Mouse (Mus musculus): ENCODE results near the gene Xpr1. TPM values are rescaled to one million over a fixed set of nuclear protein-coding genes. Genes with fewer than 3 reads are reported as not detected.

Gene Xpr1
- total and polyA plus RNA-seq, 3 experiments, result 6.2 to 67.8 (median 12.2) TPM

DNA sequence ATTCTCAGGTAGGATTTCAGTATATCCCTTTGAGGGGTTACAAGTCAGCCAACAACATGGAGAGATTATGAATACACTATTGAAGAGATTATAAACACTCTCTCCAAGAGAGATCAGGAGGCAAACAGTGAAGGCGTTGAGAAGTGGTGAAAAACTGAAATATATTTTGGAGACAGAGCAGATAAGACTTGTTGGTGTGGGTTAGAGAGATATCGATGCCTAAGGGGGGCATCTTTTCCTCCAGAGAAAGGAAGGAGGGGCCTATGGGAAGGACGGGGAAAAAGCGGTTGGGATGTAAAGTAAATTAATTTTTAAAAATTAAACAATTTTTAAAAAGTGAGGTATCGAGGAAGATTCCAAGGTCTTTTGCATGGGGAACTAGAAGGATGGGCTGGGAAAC, 8.1 kb upstream of the Xpr1 start:
- no peak for TF ChIP-seq GABPA (IDR thresholded peaks at IDR 0.05; ENCODE audit: low read depth, low read length)
- no peak for TF ChIP-seq NRF1 (IDR thresholded peaks at IDR 0.05; ENCODE audit: insufficient read depth, low read depth, low read length, poor library complexity, severe bottlenecking)
- peak; percentile 57; the same call in 1 of the 2 replicates for TF ChIP-seq RCOR1 (IDR thresholded peaks at IDR 0.05; ENCODE audit: low read depth, low read length)
- no peak for TF ChIP-seq ZNF384 (IDR thresholded peaks at IDR 0.05; ENCODE audit: low read depth, low read length)
- no peak for TF ChIP-seq TAL1 (IDR thresholded peaks at IDR 0.05; ENCODE audit: low read length)
- TF ChIP-seq UBTF (IDR thresholded peaks at IDR 0.05; ENCODE audit: borderline replicate concordance, insufficient read depth, low read depth, low read length), result no peak
- no peak for TF ChIP-seq SMC3 (IDR thresholded peaks at IDR 0.05; ENCODE audit: low read depth, low read length)
- peak; percentile 71 for TF ChIP-seq TCF12 (IDR thresholded peaks at IDR 0.05; ENCODE audit: low read depth, low read length)
- 0 out of 2 replicates have a peak, but pooled peaks have one; percentile 67 for TF ChIP-seq MAZ (IDR thresholded peaks at IDR 0.05; ENCODE audit: low read depth, low read length)
- TF ChIP-seq EP300 (IDR thresholded peaks at IDR 0.05; ENCODE audit: low read depth in 1 of 2, low read length in 2 of 2), result peak; percentile 48 to 68
- no peak for TF ChIP-seq MAX (IDR thresholded peaks at IDR 0.05; ENCODE audit: low read length)
- peak; percentile 70; the same call in 1 of the 2 replicates for TF ChIP-seq GATA1 (IDR thresholded peaks at IDR 0.05; ENCODE audit: low read depth, low read length)
- TF ChIP-seq SIN3A (IDR thresholded peaks at IDR 0.05; ENCODE audit: low read length), result 0 out of 2 replicates have a peak, but pooled peaks have one; percentile 47
- TF ChIP-seq ETS1 (IDR thresholded peaks at IDR 0.05; ENCODE audit: low read depth, low read length), result 0 out of 2 replicates have a peak, but pooled peaks have one; percentile 39
- TF ChIP-seq POLR2A (IDR thresholded peaks at IDR 0.05; ENCODE audit: control insufficient read depth in 1 of 2, insufficient read depth in 1 of 2, low read depth in 1 of 2, low read length in 2 of 2, poor library complexity in 1 of 2), result no peak
- Histone ChIP-seq H3K9ac (ENCODE audit: control insufficient read depth, low read depth, low read length, poor library complexity, severe bottlenecking) (peak overlapping the region; percentile 55), H3K4me1 (ENCODE audit: control insufficient read depth in 1 of 2, insufficient read depth in 2 of 2, low read length in 2 of 2) (peaks cover 7 to 8% of the 10 kb centered on the region in 2 experiments; a peak in 3 of 4 replicates), H3K4me3 (ENCODE audit: control insufficient read depth in 1 of 2, insufficient read depth in 1 of 2, low read depth in 2 of 2, low read length in 2 of 2) (peak overlapping the region; percentile 60 to 61), H3K27me3 (ENCODE audit: control insufficient read depth in 1 of 2, insufficient read depth in 2 of 2, low read length in 2 of 2) (no peaks in the 10 kb centered on the region), H3K27ac (ENCODE audit: control insufficient read depth, low read depth, low read length) (peak overlapping the region; percentile 63), H3K79me2 (ENCODE audit: control insufficient read depth, insufficient read depth, low read length, poor library complexity) (no peaks in the 10 kb centered on the region), H3K36me3 (ENCODE audit: control insufficient read depth in 1 of 2, insufficient read depth in 2 of 2, low read length in 2 of 2) (peaks cover 0 to 10% of the 10 kb centered on the region in 2 experiments; a peak in 2 of 4 replicates), H3K9me3 (replicated peaks; ENCODE audit: insufficient read depth, low read length) (no peaks in the 10 kb centered on the region)
- DNase-seq (ENCODE audit: low read depth, low spot score), result peak; percentile 44

DNA sequence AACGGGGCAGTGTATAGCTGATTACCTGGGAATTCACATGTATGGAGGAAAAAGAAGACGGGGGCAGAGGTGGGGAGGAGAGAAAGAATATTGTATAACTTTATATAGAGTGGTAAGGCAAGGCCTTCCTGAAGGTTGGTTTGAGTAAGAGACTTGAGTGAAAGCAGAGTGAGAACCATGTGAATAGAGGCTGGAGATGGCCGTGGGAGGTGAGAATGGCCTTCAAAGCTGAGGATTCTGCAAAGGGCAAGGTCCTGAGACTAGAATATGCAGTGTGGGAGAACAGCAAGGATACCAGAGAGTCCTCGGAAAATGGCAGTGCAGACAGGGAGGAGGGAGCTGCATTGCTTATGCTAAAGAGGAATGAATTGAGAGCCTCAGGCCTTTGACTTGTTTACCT, 6.6 kb upstream of the Xpr1 start:
- Histone ChIP-seq H3K36me3 (ENCODE audit: control insufficient read depth in 1 of 2, insufficient read depth in 2 of 2, low read length in 2 of 2) (peaks cover 0 to 10% of the 10 kb centered on the region in 2 experiments; a peak in 2 of 4 replicates), H3K4me3 (ENCODE audit: control insufficient read depth in 1 of 2, insufficient read depth in 1 of 2, low read depth in 2 of 2, low read length in 2 of 2) (no peak overlapping the region), H3K79me2 (ENCODE audit: control insufficient read depth, insufficient read depth, low read length, poor library complexity) (no peaks in the 10 kb centered on the region), H3K9ac (ENCODE audit: control insufficient read depth, low read depth, low read length, poor library complexity, severe bottlenecking) (no peak overlapping the region), H3K4me1 (ENCODE audit: control insufficient read depth in 1 of 2, insufficient read depth in 2 of 2, low read length in 2 of 2) (peaks cover 7 to 8% of the 10 kb centered on the region in 2 experiments; a peak in 2 of 4 replicates), H3K9me3 (replicated peaks; ENCODE audit: insufficient read depth, low read length) (no peaks in the 10 kb centered on the region), H3K27ac (ENCODE audit: control insufficient read depth, low read depth, low read length) (no peak overlapping the region), H3K27me3 (ENCODE audit: control insufficient read depth in 1 of 2, insufficient read depth in 2 of 2, low read length in 2 of 2) (no peaks in the 10 kb centered on the region)
- TF ChIP-seq ZKSCAN1 (IDR thresholded peaks at IDR 0.05; ENCODE audit: low read depth, low read length) (no peak), EP300 (IDR thresholded peaks at IDR 0.05; ENCODE audit: low read depth in 1 of 2, low read length in 2 of 2) (no peak), USF1 (IDR thresholded peaks at IDR 0.05; ENCODE audit: low read depth, low read length) (no peak), TAL1 (IDR thresholded peaks at IDR 0.05; ENCODE audit: low read length) (no peak), ETS1 (IDR thresholded peaks at IDR 0.05; ENCODE audit: low read depth, low read length) (no peak), MAX (IDR thresholded peaks at IDR 0.05; ENCODE audit: low read length) (no peak), MEF2A (IDR thresholded peaks at IDR 0.05; ENCODE audit: extremely low read depth, insufficient replicate concordance, low read depth, low read length, poor library complexity, severe bottlenecking) (no peak), SMC3 (IDR thresholded peaks at IDR 0.05; ENCODE audit: low read depth, low read length) (no peak), TBP (IDR thresholded peaks at IDR 0.05; ENCODE audit: low read depth, low read length) (no peak), CHD2 (IDR thresholded peaks at IDR 0.05; ENCODE audit: low read length) (no peak), GABPA (IDR thresholded peaks at IDR 0.05; ENCODE audit: low read depth, low read length) (no peak), UBTF (IDR thresholded peaks at IDR 0.05; ENCODE audit: borderline replicate concordance, insufficient read depth, low read depth, low read length) (no peak), NELFE (IDR thresholded peaks at IDR 0.05; ENCODE audit: low read depth, low read length) (no peak), MAFK (IDR thresholded peaks at IDR 0.05; ENCODE audit: borderline replicate concordance, low read depth, low read length) (no peak), POLR2AphosphoS5 (IDR thresholded peaks at IDR 0.05; ENCODE audit: borderline replicate concordance, low read depth, low read length) (no peak), BHLHE40 (IDR thresholded peaks at IDR 0.05; ENCODE audit: borderline replicate concordance, low read depth, low read length) (no peak), USF2 (IDR thresholded peaks at IDR 0.05; ENCODE audit: borderline replicate concordance in 1 of 2, insufficient read depth in 1 of 2, low read depth in 1 of 2, low read length in 2 of 2) (no peak), E2F4 (IDR thresholded peaks at IDR 0.05; ENCODE audit: borderline replicate concordance, low read depth, low read length) (no peak)
- no peak for DNase-seq (ENCODE audit: low read depth, low spot score)
